Mouse (Mus musculus) lung, adult 2 months (tissue): ENCODE data around the gene Acot4.
A peak's percentile ranks its signal among the peaks of the same experiment; 100 is the strongest.

Source experiments
- CTCF ChIP-seq: fragments of 200-500 bp; IDR thresholded peaks from 2 replicates; pipeline ENCODE4 v1.5.1; 2011; ENCODE audit warnings: mild to moderate bottlenecking, low read length, control low read depth; ENCODE audit not compliant: insufficient read depth
- POLR2A ChIP-seq: fragments of 200-500 bp; IDR thresholded peaks from 2 replicates; pipeline ENCODE4 v1.6.1; 2011; ENCODE audit warnings: low read depth, mild to moderate bottlenecking, control low read depth, low read length, borderline replicate concordance; ENCODE audit errors: extremely low read depth

DNA sequence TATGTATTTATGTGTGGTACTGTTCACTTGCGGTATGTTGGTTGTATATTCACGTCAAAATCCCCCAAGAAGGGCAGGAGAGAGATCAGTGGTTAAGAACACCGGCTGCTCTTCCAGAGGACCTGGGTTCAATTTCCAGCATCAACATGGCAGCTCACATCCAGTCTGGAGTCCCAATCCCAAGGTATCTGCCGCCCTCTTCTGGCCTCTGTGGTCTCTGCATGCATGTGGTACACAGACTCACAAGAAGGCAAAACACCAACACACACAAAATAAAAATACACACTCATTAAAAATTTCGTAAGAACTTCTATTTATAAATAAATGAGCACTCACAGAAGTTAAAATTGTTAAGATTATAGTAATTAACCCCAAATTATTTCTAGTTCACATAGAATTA, 25.0 kb downstream of the Acot4 start:
- TF ChIP-seq POLR2A (no peak), CTCF (peak; percentile 26; the same call in 1 of the 2 replicates)
